Mouse (Mus musculus): ENCODE data around the gene Nusap1. TPM values are rescaled to one million over a fixed set of nuclear protein-coding genes. Genes with fewer than 3 reads are reported as not detected.

Nusap1 gene
- total and polyA plus RNA-seq, 3 experiments: 29.0 to 92.7 (median 41.1) TPM

- no peak for TF ChIP-seq ELF1 (IDR thresholded peaks at IDR 0.05; ENCODE audit: low read depth, low read length)
- no peak for TF ChIP-seq NELFE (IDR thresholded peaks at IDR 0.05; ENCODE audit: low read depth, low read length)
- TF ChIP-seq MXI1 (IDR thresholded peaks at IDR 0.05; ENCODE audit: low read depth, low read length): no peak
- no peak for TF ChIP-seq JUN (IDR thresholded peaks at IDR 0.05; ENCODE audit: insufficient read depth, low read depth, low read length)
- TF ChIP-seq MYC (IDR thresholded peaks at IDR 0.05; ENCODE audit: low read depth, low read length): peak; percentile 91
- no peak for TF ChIP-seq USF2 (conservative IDR thresholded peaks at IDR 0.05; ENCODE audit: low read depth, low read length)
- TF ChIP-seq POLR2AphosphoS2 (IDR thresholded peaks at IDR 0.05; ENCODE audit: low read depth, low read length): no peak
- TF ChIP-seq PAX5 (IDR thresholded peaks at IDR 0.05; ENCODE audit: low read length): no peak
- TF ChIP-seq UBTF (IDR thresholded peaks at IDR 0.05; ENCODE audit: low read depth, low read length): no peak
These were observed 74.1 kb downstream of the Nusap1 start (continued) for GRCm38 (mm10) chr2:119692003-119692701.

DNA sequence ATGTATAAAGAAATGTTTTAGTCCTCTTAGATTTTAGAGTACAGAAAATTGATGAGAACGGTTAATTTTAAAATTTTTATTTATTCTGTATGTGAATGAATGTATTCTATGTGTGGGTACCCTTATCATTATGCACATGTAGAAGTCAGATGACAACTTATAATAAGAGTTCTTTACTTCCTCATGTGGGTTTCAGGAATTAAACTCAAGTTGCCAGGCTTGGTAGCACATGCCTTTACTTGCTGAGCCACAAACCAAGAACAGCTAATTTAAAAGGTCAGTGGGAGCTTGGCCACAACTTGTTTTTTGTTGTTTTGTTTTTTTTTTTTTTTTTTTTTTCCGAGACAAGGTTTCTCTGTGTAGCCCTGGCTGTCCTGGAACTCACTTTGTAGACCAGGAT, 76.7 kb downstream of the Nusap1 start:
- H3K9me3 ChIP-seq (replicated peaks; ENCODE audit: low read length): no peaks in the 10 kb centered on the region
- H3K27me3 ChIP-seq (replicated peaks): no peaks in the 10 kb centered on the region
- dilution Hi-C loops (cut with MboI; ENCODE audit: extremely low pct_ligation_motif_present, extremely low pct_unique_long_range_greater_than_20kb, low sequenced_read_pairs) (no loop called here), in situ Hi-C loops (cut with MboI; ENCODE audit: low pct_ligation_motif_present, low pct_unique_long_range_greater_than_20kb, low sequenced_read_pairs) (loop anchor here (10.0 kb wide), 1 partner anchor 200 kb away; the partner anchor contains the start of gene Mga)
- H3K36me3 ChIP-seq (replicated peaks in 1 of 2; ENCODE audit: control insufficient read depth in 1 of 2, insufficient read depth in 1 of 2, low read length in 1 of 2): peaks cover 0 to 35% of the 10 kb centered on the region in 2 experiments
- H3K4me3 ChIP-seq (replicated peaks in 1 of 3; ENCODE audit: low read depth in 2 of 3, low read length in 2 of 3, poor library complexity in 1 of 3): no peak overlapping the region
- peak; percentile 12 for DNase-seq (ENCODE audit: extremely low read depth)
- no peak overlapping the region for H3K9ac ChIP-seq (ENCODE audit: insufficient read depth, low read depth)
- H3K79me2 ChIP-seq (replicated peaks; ENCODE audit: control insufficient read depth, extremely low read depth, insufficient read depth, poor library complexity, severe bottlenecking): no peaks in the 10 kb centered on the region; the same call in 1 of the 2 replicates
- no peak overlapping the region for H3K27ac ChIP-seq (ENCODE audit: insufficient read depth, low read depth)
- no peak overlapping the region for H3K4me2 ChIP-seq (ENCODE audit: insufficient read depth, low read depth, poor library complexity, severe bottlenecking)
- peaks cover 6 to 70% of the 10 kb centered on the region in 2 experiments for H3K4me1 ChIP-seq (ENCODE audit: control insufficient read depth in 1 of 2, insufficient read depth in 2 of 2)
- peak; percentile 29; the same call in 1 of the 2 replicates for TF ChIP-seq MYC (IDR thresholded peaks at IDR 0.05; ENCODE audit: low read depth, low read length)
- no peak for TF ChIP-seq NELFE (IDR thresholded peaks at IDR 0.05; ENCODE audit: low read depth, low read length)
- TF ChIP-seq ZNF384 (IDR thresholded peaks at IDR 0.05; ENCODE audit: low read depth, low read length): peak; percentile 16; the same call in 1 of the 2 replicates

DNA sequence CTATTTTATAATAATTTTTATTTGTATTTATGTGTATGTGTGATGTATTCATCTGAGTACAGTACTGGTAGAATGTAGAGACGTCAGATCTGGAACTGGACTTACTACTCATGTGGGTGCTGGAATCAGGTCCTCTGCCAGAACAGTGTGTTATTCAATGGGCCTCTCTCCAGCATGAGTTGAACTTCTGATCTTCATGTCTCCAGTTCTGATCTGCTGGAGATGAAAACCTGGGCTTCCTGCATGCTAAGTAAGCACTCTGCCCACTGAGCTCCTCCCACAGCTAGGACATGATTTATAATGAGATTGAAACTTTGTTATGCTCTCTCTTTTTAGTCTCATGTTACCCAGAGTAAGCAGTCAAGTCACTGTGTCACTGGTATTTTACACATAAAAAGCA, 78.0 kb downstream of the Nusap1 start:
- Histone ChIP-seq H3K4me1 (ENCODE audit: control insufficient read depth in 1 of 2, insufficient read depth in 2 of 2) (peaks cover 6 to 83% of the 10 kb centered on the region in 2 experiments), H3K27ac (ENCODE audit: insufficient read depth, low read depth) (no peak overlapping the region), H3K4me2 (ENCODE audit: insufficient read depth, low read depth, poor library complexity, severe bottlenecking) (no peak overlapping the region), H3K9ac (ENCODE audit: insufficient read depth, low read depth) (no peak overlapping the region), H3K27me3 (replicated peaks) (no peaks in the 10 kb centered on the region), H3K4me3 (replicated peaks in 1 of 3; ENCODE audit: low read depth in 2 of 3, low read length in 2 of 3, poor library complexity in 1 of 3) (no peak overlapping the region), H3K9me3 (replicated peaks; ENCODE audit: low read length) (no peaks in the 10 kb centered on the region), H3K79me2 (replicated peaks; ENCODE audit: control insufficient read depth, extremely low read depth, insufficient read depth, poor library complexity, severe bottlenecking) (no peaks in the 10 kb centered on the region; the same call in 1 of the 2 replicates), H3K36me3 (replicated peaks in 1 of 2; ENCODE audit: control insufficient read depth in 1 of 2, insufficient read depth in 1 of 2, low read length in 1 of 2) (peaks cover 0 to 36% of the 10 kb centered on the region in 2 experiments)
- DNase-seq (ENCODE audit: extremely low read depth): peak; percentile 21
- dilution Hi-C loops (cut with MboI; ENCODE audit: extremely low pct_ligation_motif_present, extremely low pct_unique_long_range_greater_than_20kb, low sequenced_read_pairs) (no loop called here), in situ Hi-C loops (cut with MboI; ENCODE audit: low pct_ligation_motif_present, low pct_unique_long_range_greater_than_20kb, low sequenced_read_pairs) (loop anchor here (10.0 kb wide), 1 partner anchor 199 kb away; the partner anchor contains the start of gene Mga)
- TF ChIP-seq ZC3H11A (IDR thresholded peaks at IDR 0.05; ENCODE audit: low read depth, low read length): no peak
- no peak for TF ChIP-seq MXI1 (IDR thresholded peaks at IDR 0.05; ENCODE audit: low read depth, low read length)
- no peak for TF ChIP-seq ZMIZ1 (IDR thresholded peaks at IDR 0.05; ENCODE audit: low read depth, low read length)
- no peak for TF ChIP-seq NELFE (IDR thresholded peaks at IDR 0.05; ENCODE audit: low read depth, low read length)
- no peak for TF ChIP-seq CTCF (conservative IDR thresholded peaks at IDR 0.05 in 1 of 2, IDR thresholded peaks at IDR 0.05 in 1 of 2; ENCODE audit: low read depth in 2 of 2, low read length in 2 of 2)
- TF ChIP-seq JUN (IDR thresholded peaks at IDR 0.05; ENCODE audit: insufficient read depth, low read depth, low read length): no peak
- TF ChIP-seq MAX (IDR thresholded peaks at IDR 0.05; ENCODE audit: low read length): no peak
- no peak for TF ChIP-seq MYC (IDR thresholded peaks at IDR 0.05; ENCODE audit: low read depth, low read length)
- no peak for TF ChIP-seq IRF4 (IDR thresholded peaks at IDR 0.05; ENCODE audit: low read depth, low read length)
- TF ChIP-seq GABPA (IDR thresholded peaks at IDR 0.05; ENCODE audit: insufficient replicate concordance, low read depth, low read length): no peak
- no peak for TF ChIP-seq POLR2A (IDR thresholded peaks at IDR 0.05; ENCODE audit: low read depth, low read length)
- TF ChIP-seq MEF2A (IDR thresholded peaks at IDR 0.05; ENCODE audit: borderline replicate concordance, low read depth, low read length): no peak
- TF ChIP-seq CHD2 (IDR thresholded peaks at IDR 0.05; ENCODE audit: low read length): no peak
